Comparison of ENCODE assay signal across 8 mouse cellular contexts in the genomic region with DNA sequence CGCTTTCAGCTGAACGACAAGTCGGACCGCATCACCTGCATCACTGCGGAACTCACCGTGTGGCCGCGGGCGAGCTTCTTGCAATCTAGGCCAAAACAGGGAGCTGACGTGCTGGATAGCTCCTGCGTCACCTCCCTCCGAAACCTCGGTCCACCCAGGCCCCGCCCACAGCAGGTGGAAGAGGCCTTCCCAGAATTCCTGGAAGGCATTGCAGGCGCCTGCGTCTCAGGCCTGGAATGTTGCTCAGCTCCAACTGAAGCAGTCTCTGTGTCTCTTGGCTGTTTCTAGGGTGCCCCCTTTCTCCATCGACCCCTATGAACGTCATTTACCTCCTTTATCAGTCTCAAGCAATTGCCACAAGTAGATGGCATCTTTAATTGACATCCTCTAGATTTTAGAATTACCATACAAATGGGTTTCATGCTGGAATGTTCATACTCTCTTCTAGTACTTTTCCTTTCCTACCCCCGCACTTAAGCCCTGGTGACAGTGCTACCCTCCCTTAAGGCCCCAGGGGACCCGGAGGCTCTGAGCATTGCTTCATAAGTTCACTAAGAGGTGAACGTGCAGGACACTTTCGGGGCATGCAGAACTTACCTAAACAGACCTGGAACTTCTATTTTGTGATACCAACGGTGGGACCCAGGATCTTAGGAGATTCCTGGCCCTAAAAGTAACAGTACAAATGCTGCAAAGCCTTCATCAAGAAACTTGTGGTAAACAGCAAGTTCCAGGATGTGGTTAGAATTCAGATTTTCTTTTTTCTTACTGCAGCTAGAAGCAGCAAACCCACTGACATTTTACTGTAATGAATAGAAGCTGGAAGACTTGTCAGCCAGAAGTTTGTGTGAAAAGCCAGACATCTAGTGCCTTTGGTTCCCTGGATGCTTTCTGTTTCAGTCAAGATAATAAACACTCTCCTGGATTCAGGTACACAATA. TPM values are rescaled to one million over a fixed set of nuclear protein-coding genes. Genes with fewer than 3 reads are reported as not detected.
DNase-seq lines count a peak whose midpoint lies in the region; ATAC-seq and TF ChIP-seq lines count a peak whose summit lies in the region.

A gene (minus strand): TSS at position 179 of the 940 bp plus-strand sequence.

- no peak for TF ChIP-seq EP300 in liver, postnatal 0 days (IDR thresholded peaks at IDR 0.05; ENCODE audit: low read depth)

- no peak for TF ChIP-seq CTCF in liver, postnatal 0 days (IDR thresholded peaks at IDR 0.05; ENCODE audit: low read depth)

- no peaks in the 10 kb centered on the region for H3K4me1 ChIP-seq in embryonic facial prominence, embryonic 14.5 days (ENCODE audit: control insufficient read depth, insufficient read depth, low read length)
- H3K4me1 ChIP-seq in liver, postnatal 0 days (ENCODE audit: insufficient read depth), result no peaks in the 10 kb centered on the region

- peak within 1 kb of the TSS; percentile 53 for H3K4me2 ChIP-seq in embryonic facial prominence, embryonic 14.5 days (ENCODE audit: low read depth, low read length)
- H3K4me2 ChIP-seq in liver, postnatal 0 days (ENCODE audit: low read depth, low read length), result peak within 1 kb of the TSS; percentile 42

- peak; percentile 93 for ATAC-seq in embryonic facial prominence, embryonic 14.5 days (ENCODE audit: low read depth)
- peak; percentile 27; a peak in 1 of 4 replicates for ATAC-seq in hematopoietic stem cell, adult 5-6 weeks (replicated peaks in 1 of 2; ENCODE audit: insufficient read depth in 1 of 2, low FRiP score in 2 of 2, low TSS enrichment in 1 of 2, low read depth in 1 of 2, poor library complexity in 2 of 2, severe bottlenecking in 2 of 2)
- peak; percentile 66 for ATAC-seq in liver, postnatal 0 days

- H3K27ac ChIP-seq in embryonic facial prominence, embryonic 14.5 days (replicated peaks; ENCODE audit: low read depth, low read length), result peak within 1 kb of the TSS; percentile 40; the same call in 1 of the 2 replicates
- H3K27ac ChIP-seq in liver, postnatal 0 days (ENCODE audit: low read depth), result no peak within 1 kb of the TSS

- DNase-seq in CD4-positive, CD25-positive, alpha-beta regulatory T cell, adult 2 months (ENCODE audit: low read depth, low spot score), result peak; percentile 64
- peak; percentile 79 for DNase-seq in adrenal gland, postnatal 14 days
- DNase-seq in embryonic facial prominence, embryonic 14.5 days (ENCODE audit: low spot score), result peak; percentile 91
- peak; percentile 82 to 86 for DNase-seq in layer of hippocampus, adult 18-20 months (ENCODE audit: low spot score in 2 of 2)
- DNase-seq in liver, postnatal 0 days, result peak; percentile 57
- DNase-seq in ovary, postnatal 10 days (ENCODE audit: low spot score), result peak; percentile 18
- no peak for DNase-seq in urinary bladder, postnatal 25 days (ENCODE audit: low spot score)

- no peaks in the 10 kb centered on the region; the same call in 1 of the 2 replicates for H3K27me3 ChIP-seq in embryonic facial prominence, embryonic 14.5 days (replicated peaks; ENCODE audit: control insufficient read depth, insufficient read depth, low read length)
- no peaks in the 10 kb centered on the region for H3K27me3 ChIP-seq in liver, postnatal 0 days (ENCODE audit: insufficient read depth, low read length)

- no peak within 1 kb of the TSS; the same call in 1 of the 2 replicates for H3K9ac ChIP-seq in embryonic facial prominence, embryonic 14.5 days (ENCODE audit: low read depth, low read length)
- H3K9ac ChIP-seq in liver, postnatal 0 days (replicated peaks), result no peak within 1 kb of the TSS

- H3K9me3 ChIP-seq in embryonic facial prominence, embryonic 14.5 days (ENCODE audit: control insufficient read depth, low read length), result no peaks in the 10 kb centered on the region
- no peaks in the 10 kb centered on the region for H3K9me3 ChIP-seq in liver, postnatal 0 days (ENCODE audit: low read length)

- H3K36me3 ChIP-seq in embryonic facial prominence, embryonic 14.5 days (ENCODE audit: control insufficient read depth, insufficient read depth, low read length), result peaks cover 25% of the 10 kb centered on the region
- H3K36me3 ChIP-seq in liver, postnatal 0 days (replicated peaks; ENCODE audit: insufficient read depth, low read length), result peaks cover 23% of the 10 kb centered on the region

- WGBS in embryonic facial prominence, embryonic 14.5 days, result 9% methylated on average over 23 of the region's 23 CpGs
- 32% methylated on average over 23 of the region's 23 CpGs for WGBS in liver, postnatal 0 days (ENCODE audit: insufficient replicate concordance)

- H3K4me3 ChIP-seq in embryonic facial prominence, embryonic 14.5 days (ENCODE audit: low read depth, low read length), result peak within 1 kb of the TSS; percentile 30
- H3K4me3 ChIP-seq in liver, postnatal 0 days (ENCODE audit: low read depth, low read length), result no peak within 1 kb of the TSS

RNA-seq across cellular contexts. Expression of the gene that starts here (rescaled TPM):
- total RNA-seq in adrenal gland, postnatal 14 days (2021), result 39.0 and 44.4 TPM in 2 replicates
- 8.6 and 9.4 TPM in 2 replicates for polyA plus RNA-seq in embryonic facial prominence, embryonic 14.5 days (2014; fragmentation: Nextera tagmentation; extraction: Ambion mirVana)
- not detected in 2 replicates for total RNA-seq in hematopoietic stem cell, adult 5-6 weeks (2017)
- 100 to 1,000 TPM; 404 to 421 TPM for total RNA-seq in layer of hippocampus, adult 18-20 months (2021)
- 0.14 TPM in 1 of 2 replicates, not detected in the other for polyA plus RNA-seq in liver, postnatal 0 days (2015; fragmentation: Nextera tagmentation; extraction: Ambion mirVana)

Comparison
In these comparisons a context has a peak if more than half of its experiments do, and no peak if none do; other contexts are left out.
1. RNA of the gene that starts here (total RNA-seq): 404 to 421 TPM in layer of hippocampus, adult 18-20 months and 39.0 to 44.4 TPM in adrenal gland, postnatal 14 days; not detected in hematopoietic stem cell, adult 5-6 weeks; every median in the first group is over 10 times any median in the second.
2. Peak in ATAC-seq in hematopoietic stem cell, adult 5-6 weeks; RNA of the gene not detected or under 1 TPM.
3. Peak in DNase-seq, ATAC-seq and H3K4me2 ChIP-seq in liver, postnatal 0 days; RNA of the gene not detected or under 1 TPM.
4. ATAC-seq: peak in every context shown above with its lines; median percentile 93 in embryonic facial prominence, embryonic 14.5 days; 66 in liver, postnatal 0 days; 27 in hematopoietic stem cell, adult 5-6 weeks.